Mouse (Mus musculus): Measurements from ENCODE around the gene Slc22a23. TPM values are rescaled to one million over a fixed set of nuclear protein-coding genes. Genes with fewer than 3 reads are reported as not detected.
"Not testable (repeated sequence)": the region's sequence is repeated elsewhere in the genome, so short reads cannot be mapped to it uniquely, and the experiment has no call there.

The Slc22a23 gene
- 13.1 and 16.7 TPM in 2 replicates for polyA plus RNA-seq (2016; fragmentation: Nextera tagmentation; extraction: Ambion mirVana)

DNA sequence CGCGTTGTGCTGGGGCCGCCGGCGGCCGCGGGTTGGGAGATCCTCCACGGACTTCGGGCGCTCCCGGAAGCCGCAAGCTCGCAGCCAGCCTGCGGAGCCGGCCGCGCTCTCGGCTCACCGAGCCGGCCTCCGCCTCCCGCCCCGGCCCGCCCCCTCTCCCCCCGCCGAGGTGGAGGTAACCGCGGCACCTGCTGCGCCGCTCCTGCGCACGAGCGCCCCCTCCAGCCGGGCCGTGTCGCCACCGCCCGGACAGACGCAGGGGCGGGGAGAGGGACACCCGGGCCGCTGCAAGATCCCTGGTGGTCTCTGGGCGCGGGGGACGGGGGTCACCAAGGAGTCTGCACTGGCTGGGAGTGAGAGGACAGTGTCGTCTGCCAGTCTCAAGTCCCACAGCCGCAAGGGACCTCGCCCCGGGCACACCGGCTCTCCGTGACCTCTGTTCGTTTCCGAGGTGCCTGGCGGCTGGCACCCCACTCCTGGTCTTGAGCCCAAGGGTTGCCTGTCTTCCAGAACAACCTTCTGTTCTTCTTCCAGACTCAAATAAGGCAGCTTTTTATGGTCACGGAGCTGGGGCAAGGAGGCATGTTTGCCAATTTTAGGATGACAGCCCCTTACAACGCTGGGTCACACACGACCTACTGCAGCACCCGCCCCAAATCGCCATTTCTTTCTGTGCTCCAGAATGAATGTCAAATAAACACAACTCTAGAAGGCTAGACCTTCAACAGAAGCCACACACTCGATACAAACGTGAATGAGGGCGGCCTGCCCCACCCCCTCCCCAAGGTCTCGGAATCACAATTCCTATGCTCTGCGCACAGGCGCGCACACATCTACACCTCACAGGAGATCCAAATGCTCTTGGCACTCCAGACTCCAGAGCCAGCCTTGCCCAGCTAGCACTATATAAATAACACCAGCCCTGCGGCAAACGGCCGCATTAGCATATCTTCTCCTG is at the start of gene Slc22a23:
Gene Slc22a23, minus strand, starts transcription at position 55 of the 958 bp plus-strand sequence.
- H3K4me1 ChIP-seq: peaks cover 32% of the 10 kb centered on the region
- no peaks in the 10 kb centered on the region for H3K9me3 ChIP-seq
- H3K27me3 ChIP-seq (replicated peaks): no peaks in the 10 kb centered on the region
- 3% methylated on average over 66 of the region's 69 CpGs for WGBS
- peak within 1 kb of the TSS; percentile 97 for H3K9ac ChIP-seq
- peak within 1 kb of the TSS; percentile 97 for H3K4me3 ChIP-seq
- peak within 1 kb of the TSS; percentile 57 for H3K27ac ChIP-seq
- H3K4me2 ChIP-seq (replicated peaks): peak within 1 kb of the TSS; percentile 96
- ATAC-seq (ENCODE audit: low FRiP score, low read depth): peak; percentile 82
- H3K36me3 ChIP-seq: no peaks in the 10 kb centered on the region

DNA sequence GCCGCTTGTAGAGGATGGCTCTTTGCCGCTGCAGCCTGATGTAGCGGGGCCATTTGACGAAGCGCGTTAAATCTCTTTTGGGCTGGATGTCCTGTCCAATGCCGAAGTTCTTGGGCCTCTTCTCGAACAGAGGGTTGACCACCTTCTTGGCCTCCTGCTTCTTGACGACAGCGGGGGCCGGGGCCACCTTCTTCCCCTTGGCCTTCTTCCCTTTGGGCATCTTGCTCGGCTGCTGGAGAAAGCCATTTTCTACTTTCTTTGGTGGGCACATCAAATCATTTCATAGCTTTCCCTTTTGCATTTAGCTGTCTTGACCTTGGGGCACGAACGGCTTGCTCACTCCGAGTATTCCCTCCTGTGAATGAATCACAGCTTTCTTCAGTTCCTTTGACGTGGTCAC is 49.3 kb upstream of the Slc22a23 start:
- 91% methylated on average over 16 of the region's 16 CpGs for whole genome bisulfite sequencing
- H3K4me2 ChIP-seq (replicated peaks); H3K4me3 ChIP-seq; H3K36me3 ChIP-seq; H3K27me3 ChIP-seq (replicated peaks); H3K9ac ChIP-seq; H3K4me1 ChIP-seq; H3K27ac ChIP-seq; H3K9me3 ChIP-seq; ATAC-seq (ENCODE audit: low FRiP score, low read depth): not testable (repeated sequence)

DNA sequence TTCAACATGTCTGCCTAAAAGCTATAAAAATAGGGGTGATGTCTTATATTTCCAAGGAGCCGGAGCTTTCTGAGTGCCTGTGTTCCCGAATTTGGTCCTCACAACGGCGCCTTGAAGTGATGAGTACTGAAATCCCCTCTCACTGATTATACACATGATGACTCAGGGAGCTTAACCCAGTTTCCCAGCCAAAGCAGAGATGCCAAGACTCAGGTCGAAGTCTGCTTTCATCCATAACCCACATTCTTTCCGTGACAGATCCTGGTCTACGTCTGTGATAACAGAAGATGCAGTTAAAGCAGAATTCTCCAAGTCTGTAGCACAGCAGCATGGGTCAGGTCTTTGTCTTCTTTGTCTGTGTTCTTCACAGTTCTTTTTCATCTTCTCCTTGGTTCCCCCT is 47.4 kb upstream of the Slc22a23 start:
- H3K27ac ChIP-seq: no peak overlapping the region
- H3K4me1 ChIP-seq: no peaks in the 10 kb centered on the region
- H3K27me3 ChIP-seq (replicated peaks): no peaks in the 10 kb centered on the region
- no peak for ATAC-seq (ENCODE audit: low FRiP score, low read depth)
- H3K36me3 ChIP-seq: no peaks in the 10 kb centered on the region
- H3K4me3 ChIP-seq: no peak overlapping the region
- no peak overlapping the region for H3K9ac ChIP-seq
- no peaks in the 10 kb centered on the region for H3K9me3 ChIP-seq
- WGBS: 89% methylated on average over 7 of the region's 7 CpGs
- H3K4me2 ChIP-seq (replicated peaks): no peak overlapping the region

DNA sequence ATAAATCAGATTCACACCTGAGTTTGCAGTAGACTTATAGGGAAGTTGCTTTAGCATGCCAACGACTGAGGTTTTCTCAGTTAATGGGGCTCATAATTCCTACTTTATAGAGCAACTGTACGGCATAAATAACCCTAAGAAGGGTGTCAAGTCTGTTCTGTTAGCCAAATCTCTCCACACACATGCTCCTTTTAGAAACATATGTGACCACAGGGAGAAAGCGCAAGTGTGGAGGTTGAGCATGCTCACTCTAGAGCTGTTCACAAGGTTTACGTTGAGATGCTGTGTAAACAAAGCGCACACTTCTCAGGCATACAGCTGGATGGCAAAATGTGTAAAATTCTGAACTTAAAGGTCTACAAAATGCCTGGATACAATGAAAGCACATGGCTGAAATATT is 43.2 kb upstream of the Slc22a23 start:
- Histone ChIP-seq H3K27ac (no peak overlapping the region), H3K9me3 (no peaks in the 10 kb centered on the region), H3K4me3 (no peak overlapping the region), H3K36me3 (no peaks in the 10 kb centered on the region), H3K4me1 (no peaks in the 10 kb centered on the region), H3K9ac (no peak overlapping the region), H3K27me3 (replicated peaks) (no peaks in the 10 kb centered on the region), H3K4me2 (replicated peaks) (no peak overlapping the region)
- no peak for ATAC-seq (ENCODE audit: low FRiP score, low read depth)
- WGBS: 90% methylated on average over 5 of the region's 5 CpGs

DNA sequence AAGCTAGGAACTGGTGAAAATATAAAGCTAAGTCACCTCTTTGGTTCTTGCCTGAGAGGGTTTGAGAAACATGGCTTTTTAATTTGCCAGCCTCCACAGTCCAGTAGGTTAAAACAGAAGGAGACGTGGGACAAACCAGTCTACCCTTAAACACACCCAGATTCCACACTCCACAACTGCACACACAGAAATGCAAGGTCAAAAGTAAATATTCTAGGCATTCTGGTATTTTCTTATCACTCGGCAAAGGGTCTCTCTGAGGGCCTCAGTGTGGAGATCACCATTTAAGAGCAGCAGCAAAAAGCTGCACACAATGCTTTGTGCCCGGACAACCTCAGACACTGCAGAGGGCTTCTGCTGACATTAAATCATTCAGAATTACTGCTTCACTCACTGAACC is 38.4 kb upstream of the Slc22a23 start:
- Histone ChIP-seq H3K4me3 (no peak overlapping the region), H3K36me3 (no peaks in the 10 kb centered on the region), H3K4me2 (replicated peaks) (no peak overlapping the region), H3K9ac (no peak overlapping the region), H3K27ac (no peak overlapping the region), H3K27me3 (replicated peaks) (no peaks in the 10 kb centered on the region), H3K9me3 (no peaks in the 10 kb centered on the region), H3K4me1 (no peaks in the 10 kb centered on the region)
- 72% methylated on average over 3 of the region's 3 CpGs for WGBS
- no peak for ATAC-seq (ENCODE audit: low FRiP score, low read depth)

DNA sequence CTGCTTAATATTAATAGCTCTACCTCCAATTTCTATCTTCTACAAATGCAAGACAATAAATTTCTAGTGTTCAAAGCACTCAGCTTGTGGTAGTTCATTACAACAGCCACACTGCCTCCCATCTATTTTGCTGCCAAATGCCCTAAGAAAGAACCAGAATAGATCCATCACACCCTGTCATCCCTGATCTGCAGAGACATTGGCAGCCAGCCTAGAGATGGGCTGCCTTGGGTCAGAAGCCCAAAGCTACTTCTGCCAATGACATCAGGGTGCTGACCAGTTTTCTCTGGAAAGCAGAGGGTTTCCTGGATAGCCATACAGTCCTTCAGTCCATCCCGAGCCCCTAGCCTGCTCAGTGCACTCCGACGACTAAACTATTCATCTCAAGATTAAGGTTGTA is 33.9 kb upstream of the Slc22a23 start:
- Histone ChIP-seq H3K9ac (no peak overlapping the region), H3K27ac (no peak overlapping the region), H3K4me1 (no peaks in the 10 kb centered on the region), H3K27me3 (replicated peaks) (no peaks in the 10 kb centered on the region; the same call in 1 of the 2 replicates), H3K36me3 (no peaks in the 10 kb centered on the region), H3K4me2 (replicated peaks) (no peak overlapping the region), H3K9me3 (no peaks in the 10 kb centered on the region), H3K4me3 (no peak overlapping the region)
- 91% methylated on average over 3 of the region's 3 CpGs for WGBS
- ATAC-seq (ENCODE audit: low FRiP score, low read depth): no peak

DNA sequence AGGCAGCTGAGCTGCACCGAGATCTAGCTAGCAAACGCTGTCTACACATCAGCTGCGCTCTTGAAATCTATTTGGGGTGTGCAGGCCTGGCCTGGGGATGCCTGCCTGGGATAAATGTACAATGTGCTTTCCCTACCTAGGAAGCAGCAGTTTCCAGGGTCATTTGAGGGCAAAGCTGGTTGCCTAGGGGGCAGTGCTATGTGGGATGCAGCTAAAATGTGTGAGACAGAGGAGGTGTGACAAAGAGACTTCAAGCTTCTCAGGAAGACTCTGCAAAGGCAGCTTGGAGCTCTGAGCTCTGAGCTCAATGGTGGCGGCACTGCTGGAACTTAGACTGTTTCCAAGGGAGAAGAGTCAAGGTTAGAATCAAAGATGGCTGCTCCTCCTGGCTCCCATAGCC is 30.2 kb upstream of the Slc22a23 start:
- no peak overlapping the region for H3K27ac ChIP-seq
- ATAC-seq (ENCODE audit: low FRiP score, low read depth): no peak
- H3K36me3 ChIP-seq: no peaks in the 10 kb centered on the region
- WGBS: 91% methylated on average over 4 of the region's 4 CpGs
- H3K9ac ChIP-seq: no peak overlapping the region
- no peaks in the 10 kb centered on the region for H3K4me1 ChIP-seq
- H3K27me3 ChIP-seq (replicated peaks): no peaks in the 10 kb centered on the region; the same call in 1 of the 2 replicates
- H3K9me3 ChIP-seq: no peaks in the 10 kb centered on the region
- no peak overlapping the region for H3K4me2 ChIP-seq (replicated peaks)
- H3K4me3 ChIP-seq: no peak overlapping the region

DNA sequence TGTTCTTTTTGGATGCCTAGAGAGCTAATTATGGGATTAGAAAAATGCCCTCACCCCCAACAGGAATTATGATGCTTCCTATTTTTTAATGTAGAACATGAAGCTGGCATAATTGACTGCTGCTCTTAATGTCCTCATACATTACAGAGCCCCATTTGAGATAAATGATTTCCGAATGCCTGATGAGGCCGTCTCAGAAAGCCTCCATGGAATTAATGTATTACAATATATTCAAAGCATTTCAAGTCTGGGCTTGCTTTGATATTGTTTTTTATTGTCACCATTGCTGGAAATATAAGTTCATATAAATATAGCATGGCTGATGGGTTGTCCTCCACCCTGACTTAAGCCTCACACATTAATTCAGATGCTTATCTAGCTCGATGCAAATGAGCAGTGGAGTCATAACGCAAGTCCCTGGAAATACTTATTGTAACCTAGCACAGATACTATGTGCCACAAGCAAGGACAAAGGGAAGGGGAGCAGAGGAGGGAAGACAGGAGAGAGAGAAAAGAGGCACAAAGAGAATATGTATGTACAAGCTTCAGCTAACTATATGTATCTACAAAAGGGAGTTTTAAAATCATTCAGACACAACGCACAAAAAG is 28.0 kb upstream of the Slc22a23 start:
- Histone ChIP-seq H3K9me3 (no peaks in the 10 kb centered on the region), H3K4me3 (no peak overlapping the region), H3K27ac (no peak overlapping the region), H3K4me1 (no peaks in the 10 kb centered on the region), H3K27me3 (replicated peaks) (no peaks in the 10 kb centered on the region; the same call in 1 of the 2 replicates), H3K9ac (no peak overlapping the region), H3K4me2 (replicated peaks) (no peak overlapping the region), H3K36me3 (no peaks in the 10 kb centered on the region)
- WGBS: 76% methylated on average over 5 of the region's 5 CpGs
- peak; percentile 53; the same call in 1 of the 2 replicates for ATAC-seq (ENCODE audit: low FRiP score, low read depth)

DNA sequence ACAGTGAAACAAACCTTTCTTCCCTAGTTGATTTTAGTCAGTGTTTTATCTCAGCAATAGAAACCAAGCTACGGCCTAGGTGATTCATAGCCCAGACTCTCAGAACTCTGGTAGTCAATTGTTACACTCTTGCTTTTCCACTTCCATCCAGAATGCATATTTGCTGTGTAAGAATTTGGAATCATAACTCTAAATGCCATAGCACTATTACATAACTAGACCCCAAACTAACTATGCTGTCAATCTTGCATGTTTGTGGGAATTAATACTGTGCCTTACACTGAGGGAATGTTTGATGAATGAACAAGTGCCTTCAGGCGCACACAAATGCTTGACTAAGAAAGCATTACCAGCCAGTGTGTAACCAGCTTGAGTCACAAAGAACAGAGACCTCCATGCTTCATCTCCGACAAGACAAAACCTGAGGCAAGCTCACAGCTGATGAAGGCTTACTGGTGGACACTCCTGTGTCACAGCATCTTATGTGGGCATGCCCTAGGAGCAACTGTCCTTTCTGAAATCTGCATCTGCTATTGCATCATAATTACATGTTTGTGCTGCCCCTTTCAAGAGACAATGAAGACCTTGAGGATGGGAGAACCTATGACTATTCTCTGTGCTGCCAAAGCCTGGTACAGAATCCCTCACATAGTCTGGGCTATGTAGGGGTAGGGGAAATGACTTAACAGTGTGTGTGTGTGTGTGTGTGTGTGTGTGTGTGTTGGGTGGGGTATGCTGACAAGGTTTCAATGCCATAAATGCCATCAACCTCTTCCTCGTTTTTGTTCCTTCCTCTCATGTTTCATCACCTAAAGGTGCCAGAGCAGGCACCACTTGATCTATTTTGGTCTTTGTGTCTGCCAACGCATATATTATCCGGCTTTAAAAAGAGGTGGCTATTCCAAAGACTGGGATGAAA is 27.2 kb upstream of the Slc22a23 start:
- no peak overlapping the region for H3K4me2 ChIP-seq (replicated peaks)
- H3K4me1 ChIP-seq: no peaks in the 10 kb centered on the region
- H3K4me3 ChIP-seq: no peak overlapping the region
- no peaks in the 10 kb centered on the region; the same call in 1 of the 2 replicates for H3K27me3 ChIP-seq (replicated peaks)
- no peaks in the 10 kb centered on the region for H3K36me3 ChIP-seq
- H3K27ac ChIP-seq: no peak overlapping the region
- WGBS: 85% methylated on average over 6 of the region's 6 CpGs
- no peaks in the 10 kb centered on the region for H3K9me3 ChIP-seq
- ATAC-seq (ENCODE audit: low FRiP score, low read depth): no peak
- no peak overlapping the region for H3K9ac ChIP-seq

DNA sequence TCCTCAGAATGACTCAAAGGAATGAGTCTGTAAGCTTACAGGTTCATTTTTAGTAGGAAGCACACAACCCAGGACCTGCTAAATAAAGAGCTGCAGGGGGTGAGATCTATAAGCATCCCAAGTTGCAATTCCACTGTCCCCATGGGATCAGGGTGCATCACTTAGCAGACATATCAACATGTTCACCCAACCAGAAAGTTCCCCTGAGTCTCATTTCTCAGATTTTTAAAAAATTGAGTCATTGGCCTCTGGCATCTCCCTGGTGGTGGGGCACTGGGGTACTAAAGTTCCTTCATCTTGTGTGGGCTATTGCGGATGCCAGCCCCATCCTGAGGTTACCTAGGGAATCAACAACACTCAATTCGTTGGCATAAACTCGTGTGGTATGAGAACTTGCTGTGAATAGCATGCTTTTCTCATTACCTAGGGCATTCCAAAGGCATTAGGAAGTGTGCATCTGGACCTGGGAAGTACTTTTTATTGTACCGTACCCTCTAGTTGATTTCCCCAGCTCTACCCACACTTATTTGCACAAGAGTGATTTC is 25.4 kb upstream of the Slc22a23 start:
- no peaks in the 10 kb centered on the region for H3K4me1 ChIP-seq
- H3K27me3 ChIP-seq (replicated peaks): no peaks in the 10 kb centered on the region; the same call in 1 of the 2 replicates
- no peak overlapping the region for H3K4me3 ChIP-seq
- H3K9me3 ChIP-seq: no peaks in the 10 kb centered on the region
- WGBS: 83% methylated on average over 4 of the region's 4 CpGs
- H3K36me3 ChIP-seq: no peaks in the 10 kb centered on the region
- no peak overlapping the region for H3K9ac ChIP-seq
- no peak overlapping the region for H3K27ac ChIP-seq
- H3K4me2 ChIP-seq (replicated peaks): no peak overlapping the region
- ATAC-seq (ENCODE audit: low FRiP score, low read depth): no peak

DNA sequence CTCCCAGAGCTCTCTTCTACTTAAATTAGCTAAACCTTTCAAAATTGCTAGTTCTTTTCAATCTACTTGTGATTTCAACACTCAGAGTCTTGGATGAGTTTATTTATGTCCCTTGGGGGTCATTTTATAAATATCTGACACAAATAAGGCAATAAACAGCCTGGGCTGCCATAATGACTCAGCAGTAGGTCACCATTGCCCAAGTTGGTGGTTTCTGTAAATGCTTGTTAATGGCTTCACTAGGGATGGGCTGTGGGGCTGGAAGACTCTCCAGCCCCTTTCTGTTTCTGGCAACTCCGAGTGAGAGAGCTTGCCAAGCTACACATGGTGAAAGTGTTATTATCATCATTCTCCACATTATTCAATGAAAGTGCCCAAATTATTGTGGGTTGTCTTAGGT is 20.2 kb upstream of the Slc22a23 start:
- no peak overlapping the region for H3K9ac ChIP-seq
- 44% methylated on average over 1 of the region's 1 CpGs for WGBS
- no peak for ATAC-seq (ENCODE audit: low FRiP score, low read depth)
- no peak overlapping the region for H3K27ac ChIP-seq
- no peaks in the 10 kb centered on the region for H3K4me1 ChIP-seq
- H3K27me3 ChIP-seq (replicated peaks): no peaks in the 10 kb centered on the region
- no peak overlapping the region for H3K4me3 ChIP-seq
- no peaks in the 10 kb centered on the region for H3K36me3 ChIP-seq
- no peak overlapping the region for H3K4me2 ChIP-seq (replicated peaks)
- H3K9me3 ChIP-seq: no peaks in the 10 kb centered on the region

Data from neural tube, embryonic 12.5 days (tissue).